Mouse (Mus musculus): ENCODE data around the gene Pds5a. TPM values are rescaled to one million over a fixed set of nuclear protein-coding genes. Genes with fewer than 3 reads are reported as not detected.
"Not testable (repeated sequence)": the region's sequence is repeated elsewhere in the genome, so short reads cannot be mapped to it uniquely, and the experiment has no call there.

The Pds5a gene
- polyA plus RNA-seq, 3 experiments from 2014 or later = 85.9 to 113 (median 93.1) TPM

- peak; percentile 54 for ATAC-seq
Observed at GRCm38 (mm10) chr5:65696821-65697485, 1.1 kb downstream of the Pds5a start.

- ATAC-seq = not testable (repeated sequence)
Observed at GRCm38 (mm10) chr5:65694076-65694475, 4.0 kb downstream of the Pds5a start.

- ATAC-seq = no peak
Observed at GRCm38 (mm10) chr5:65693018-65693417, 5.1 kb downstream of the Pds5a start.

GRCm38 (mm10) chr5:65688806-65689205 is 9.3 kb downstream of the Pds5a start:
- no peak for ATAC-seq

GRCm38 (mm10) chr5:65686806-65687205 is 11.3 kb downstream of the Pds5a start:
- no peak for ATAC-seq

- ATAC-seq = no peak
Observed at GRCm38 (mm10) chr5:65678826-65679225, 19.2 kb downstream of the Pds5a start.

- ATAC-seq = no peak
Observed at GRCm38 (mm10) chr5:65672162-65672561, 25.9 kb downstream of the Pds5a start.

GRCm38 (mm10) chr5:65667644-65668043 is 30.4 kb downstream of the Pds5a start:
- ATAC-seq = no peak

- no peak for ATAC-seq
Observed at GRCm38 (mm10) chr5:65665370-65665769, 32.7 kb downstream of the Pds5a start.

- ATAC-seq = no peak
Observed at GRCm38 (mm10) chr5:65661958-65662357, 36.1 kb downstream of the Pds5a start.

GRCm38 (mm10) chr5:65653786-65654185 is 44.3 kb downstream of the Pds5a start:
- ATAC-seq = no peak

- ATAC-seq = no peak
Observed at GRCm38 (mm10) chr5:65638896-65639295, 59.2 kb downstream of the Pds5a start.

GRCm38 (mm10) chr5:65624340-65624739 is 73.7 kb downstream of the Pds5a start:
- ATAC-seq = no peak

- peak; percentile 76 for ATAC-seq
Observed at GRCm38 (mm10) chr5:65613152-65613924, 84.7 kb downstream of the Pds5a start.

- no peak for ATAC-seq
Observed at GRCm38 (mm10) chr5:65610541-65610940, 87.5 kb downstream of the Pds5a start.

- ATAC-seq = no peak
Observed at GRCm38 (mm10) chr5:65609769-65610168, 88.3 kb downstream of the Pds5a start.

GRCm38 (mm10) chr5:65606820-65607219 is 91.3 kb downstream of the Pds5a start:
- no peak for ATAC-seq

GRCm38 (mm10) chr5:65599681-65600080 is 98.4 kb downstream of the Pds5a start:
- ATAC-seq = no peak

GRCm38 (mm10) chr5:65592421-65592820 is 105.7 kb downstream of the Pds5a start:
- ATAC-seq = no peak

GRCm38 (mm10) chr5:65590199-65590598 is 107.9 kb downstream of the Pds5a start:
- no peak for ATAC-seq

GRCm38 (mm10) chr5:65586291-65586690 is 111.8 kb downstream of the Pds5a start:
- no peak for ATAC-seq

GRCm38 (mm10) chr5:65578545-65578944 is 119.5 kb downstream of the Pds5a start:
- ATAC-seq = no peak

GRCm38 (mm10) chr5:65575896-65576295 is 122.2 kb downstream of the Pds5a start:
- ATAC-seq = no peak

GRCm38 (mm10) chr5:65574876-65575275 is 123.2 kb downstream of the Pds5a start:
- ATAC-seq = no peak
